Mouse (Mus musculus) heart, adult 2 months (tissue): Measurements from ENCODE around the gene Krtap10-4. TPM values are rescaled to one million over a fixed set of nuclear protein-coding genes. Genes with fewer than 3 reads are reported as not detected.
"Not testable (repeated sequence)": the region's sequence is repeated elsewhere in the genome, so short reads cannot be mapped to it uniquely, and the experiment has no call there.

Experiments
- DNase-seq, 2 experiments: peaks; one replicate each; pipeline ENCODE4 v3.0.0; 2021
- H3K27ac ChIP-seq: fragments of 200-600 bp; 2 replicates; pipeline ENCODE4 v1.8.1; 2022
- H3K27me3 ChIP-seq: fragments of 200-500 bp; 2 replicates; pipeline ENCODE4 v1.6.1; 2012; ENCODE audit warnings: mild to moderate bottlenecking, low read length, inconsistent platforms, mixed read lengths; ENCODE audit not compliant: control insufficient read depth, insufficient read depth
- H3K36me3 ChIP-seq: fragments of 200-500 bp; 2 replicates; pipeline ENCODE4 v1.6.1; 2012; ENCODE audit warnings: low read length, inconsistent platforms; ENCODE audit not compliant: control insufficient read depth, insufficient read depth
- H3K4me1 ChIP-seq: fragments of 200-500 bp; 2 replicates; pipeline ENCODE4 v1.6.1; 2011; ENCODE audit warnings: low read length; ENCODE audit not compliant: control insufficient read depth, insufficient read depth
- H3K4me3 ChIP-seq: fragments of 200-600 bp; 2 replicates; pipeline ENCODE4 v1.8.1; 2022
- H3K79me2 ChIP-seq: fragments of 200-500 bp; replicated peaks from 2 replicates; pipeline ENCODE4 v1.6.1; 2012; ENCODE audit warnings: mild to moderate bottlenecking, inconsistent platforms, low read length, moderate library complexity, mixed read lengths; ENCODE audit not compliant: control insufficient read depth, insufficient read depth
- H3K9ac ChIP-seq: fragments of 200-500 bp; 2 replicates; pipeline ENCODE4 v1.6.1; 2012; ENCODE audit warnings: low read depth, mild to moderate bottlenecking, control low read depth, inconsistent platforms, low read length, mixed read lengths
- CTCF ChIP-seq: fragments of 200-600 bp; IDR thresholded peaks from 2 replicates; pipeline ENCODE4 v1.8.1; 2022; ENCODE audit warnings: antibody characterized with exemption, mild to moderate bottlenecking, moderate library complexity
- EP300 ChIP-seq: fragments of 200-500 bp; IDR thresholded peaks from 2 replicates; pipeline ENCODE4 v1.6.1; 2011; ENCODE audit warnings: low read depth, low read length, control low read depth; ENCODE audit not compliant: insufficient read depth
- POLR2A ChIP-seq: fragments of 200-500 bp; IDR thresholded peaks from 2 replicates; pipeline ENCODE4 v1.6.1; 2011; ENCODE audit warnings: mild to moderate bottlenecking, low read depth, low read length, control low read depth; ENCODE audit not compliant: insufficient read depth
- WGBS: fragments of 180-500 bp; shearing (Covaris S2); methylation state at CpG from one replicate; pipeline ENCODE4 v1.1.7; 2018; 5-methylcytosine and 5-hydroxymethylcytosine counted together
- intact Hi-C: fragments of 180-260 bp; cut with DNase I; formaldehyde crosslinking; loops from one replicate; pipeline ENCODE4 v1.15.1; 2025
- polyA plus RNA-seq: library from polyadenylated mRNA; depleted of rRNA; stranded (reverse); fragments of >200 nt; gene quantifications from 2 replicates; pipeline ENCODE4 v1.2.3, GENCODE M21; 2012
- total RNA-seq, 2 experiments: library from RNA; stranded (reverse); gene quantifications; 2 replicates each; pipeline ENCODE4 v1.2.3; 2021

The Krtap10-4 gene
- total and polyA plus RNA-seq, 3 experiments = not detected

DNA sequence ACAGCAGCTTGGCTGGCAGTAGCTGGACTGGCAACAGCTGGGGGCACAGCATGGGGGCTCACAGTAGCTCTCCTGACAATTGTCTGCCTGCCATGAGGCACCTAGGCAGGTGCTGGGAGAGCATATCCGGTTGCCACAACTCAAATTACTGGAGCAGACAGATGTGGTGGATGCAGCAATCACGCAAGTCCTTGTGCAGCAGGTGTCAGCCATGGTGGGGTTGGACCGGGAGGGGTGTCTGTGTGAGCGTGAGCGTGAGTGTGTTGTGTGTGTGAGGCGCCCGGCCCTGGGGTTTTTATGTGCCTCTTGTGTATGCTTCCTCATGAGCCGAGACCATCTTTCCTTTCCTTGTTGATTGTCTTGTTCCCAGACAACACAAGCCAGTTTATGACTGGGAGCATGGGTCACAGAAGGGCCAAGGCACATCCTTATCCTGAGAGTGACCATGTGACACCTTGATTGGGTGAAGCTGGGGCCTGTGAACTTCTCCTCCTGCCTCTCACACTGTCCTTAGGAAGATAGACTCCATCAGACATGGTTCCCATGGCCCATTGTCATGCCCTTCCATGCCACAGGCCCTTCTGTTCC, 27.9 kb downstream of the Krtap10-4 start, which contains the start of gene Gm19668:
TSS of gene Gm19668 (minus strand) at position 213 of the 588 bp plus-strand sequence.
- TF ChIP-seq EP300 = no peak
- no peak for TF ChIP-seq POLR2A
- TF ChIP-seq CTCF = no peak
- Histone ChIP-seq H3K4me3 (no peak within 1 kb of the TSS), H3K9ac (no peak within 1 kb of the TSS), H3K79me2 (no peaks in the 10 kb centered on the region), H3K27me3 (no peaks in the 10 kb centered on the region), H3K4me1 (no peaks in the 10 kb centered on the region), H3K36me3 (no peaks in the 10 kb centered on the region), H3K27ac (no peak within 1 kb of the TSS)
- intact Hi-C loops = loop anchor here (5.0 kb wide), 1 partner anchor 172 kb away; no protein-coding TSS in a partner anchor
- DNase-seq = no peak
- WGBS = 71% methylated on average over 8 of the region's 8 CpGs

DNA sequence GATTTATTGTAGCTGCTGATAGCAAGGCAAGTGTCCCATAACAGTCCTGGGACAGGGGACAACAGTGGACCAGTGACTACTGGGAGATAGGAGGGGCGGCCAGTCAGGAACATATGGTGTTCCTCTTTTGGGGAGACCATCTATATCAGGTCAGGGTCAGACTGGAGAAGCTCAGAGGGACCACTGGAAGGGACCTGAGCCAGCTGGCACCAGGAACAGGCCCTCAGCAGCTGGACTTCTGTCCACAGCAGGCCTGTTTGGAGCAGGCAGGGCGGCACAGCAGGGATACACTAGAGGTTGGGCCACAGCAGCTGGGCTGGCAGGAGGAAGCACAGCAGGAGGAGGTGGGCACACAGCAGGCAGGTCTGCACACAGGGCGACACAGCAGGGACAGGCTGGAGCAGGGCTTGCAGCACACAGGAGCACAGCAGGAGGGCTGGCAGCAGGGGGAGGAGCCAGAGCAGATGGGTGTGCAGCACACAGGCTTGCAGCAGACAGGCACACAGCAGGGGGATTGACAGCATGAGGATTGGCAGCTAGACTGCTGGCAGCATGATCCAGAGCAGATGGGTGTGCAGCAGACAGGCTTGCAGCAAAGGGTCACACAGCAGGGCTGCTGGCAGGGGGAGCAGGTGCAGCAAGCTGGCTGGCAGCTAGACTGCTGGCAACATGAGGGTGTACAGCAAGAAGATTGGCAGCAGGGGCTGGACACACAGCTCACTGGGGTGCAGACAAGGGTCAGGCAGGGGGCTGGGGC, 28.6 kb downstream of the Krtap10-4 start:
- not testable (repeated sequence) for H3K27me3 ChIP-seq, H3K36me3 ChIP-seq, H3K4me3 ChIP-seq, H3K27ac ChIP-seq, DNase-seq, H3K9ac ChIP-seq, H3K79me2 ChIP-seq, H3K4me1 ChIP-seq
- intact Hi-C loops = loop anchor here (5.0 kb wide), 1 partner anchor 171 kb away; no protein-coding TSS in a partner anchor
- 57% methylated on average over 3 of the region's 3 CpGs for WGBS

DNA sequence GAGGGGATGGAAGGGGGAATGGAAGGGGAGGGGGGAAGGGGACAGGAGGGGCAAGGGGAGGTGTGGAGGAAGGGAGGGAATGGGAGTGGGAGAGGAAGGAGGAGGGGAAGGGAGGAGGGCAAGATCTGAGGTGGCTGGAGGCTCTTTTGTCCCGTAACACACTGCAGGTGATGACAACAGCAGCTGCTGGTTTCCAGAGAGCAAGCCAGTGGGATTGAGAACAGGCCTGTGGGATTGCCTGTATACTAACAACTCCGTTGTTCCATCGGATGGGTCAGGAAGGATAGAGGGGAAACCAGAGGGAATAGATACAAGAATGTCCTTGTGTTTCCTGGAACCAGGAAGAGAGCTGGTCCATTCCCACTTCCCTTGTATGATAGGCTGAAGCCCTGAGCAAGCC, 29.2 kb downstream of the Krtap10-4 start:
- Histone ChIP-seq H3K4me3 (no peak overlapping the region), H3K27me3 (no peaks in the 10 kb centered on the region), H3K79me2 (no peaks in the 10 kb centered on the region), H3K4me1 (no peaks in the 10 kb centered on the region; the same call in 1 of the 2 replicates), H3K36me3 (no peaks in the 10 kb centered on the region), H3K27ac (no peak overlapping the region), H3K9ac (no peak overlapping the region)
- TF ChIP-seq POLR2A (no peak), CTCF (no peak), EP300 (no peak)
- intact Hi-C loops = loop anchor here (5.0 kb wide), 1 partner anchor 170 kb away; no protein-coding TSS in a partner anchor
- 8% methylated on average over 3 of the region's 3 CpGs for WGBS
- no peak for DNase-seq

DNA sequence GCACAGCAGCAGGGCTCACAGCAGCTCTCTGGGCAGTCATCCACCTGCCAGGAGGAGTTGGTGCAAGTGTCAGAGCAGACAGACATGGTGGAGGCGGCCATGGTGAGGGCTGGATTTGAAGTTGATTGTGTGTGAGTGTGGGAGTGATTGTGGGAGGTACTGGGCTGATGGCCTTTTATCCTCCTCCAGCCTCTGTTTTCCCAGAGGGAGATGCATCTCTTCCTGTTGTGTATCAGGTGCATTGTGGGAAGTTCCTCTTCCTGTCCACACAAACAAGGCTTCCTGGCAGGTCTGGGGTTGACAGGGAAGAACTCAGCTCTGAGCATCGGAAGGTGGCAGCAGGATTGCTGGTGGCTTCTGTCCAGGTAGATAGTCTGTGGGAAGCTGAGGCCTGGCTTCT, 31.9 kb downstream of the Krtap10-4 start, which contains the start of gene Gm9639:
TSS of gene Gm9639 (minus strand) at position 101 of the 400 bp plus-strand sequence.
- no peaks in the 10 kb centered on the region for H3K36me3 ChIP-seq
- 48% methylated on average over 2 of the region's 2 CpGs for WGBS
- no peak for DNase-seq
- intact Hi-C loops = loop anchor here (5.0 kb wide), 1 partner anchor 168 kb away; no protein-coding TSS in a partner anchor
- no peak within 1 kb of the TSS for H3K4me3 ChIP-seq
- no peaks in the 10 kb centered on the region for H3K79me2 ChIP-seq
- TF ChIP-seq EP300 (no peak), POLR2A (no peak), CTCF (no peak)
- no peaks in the 10 kb centered on the region; the same call in 1 of the 2 replicates for H3K4me1 ChIP-seq
- H3K27ac ChIP-seq = no peak within 1 kb of the TSS
- H3K27me3 ChIP-seq = no peaks in the 10 kb centered on the region
- no peak within 1 kb of the TSS for H3K9ac ChIP-seq

DNA sequence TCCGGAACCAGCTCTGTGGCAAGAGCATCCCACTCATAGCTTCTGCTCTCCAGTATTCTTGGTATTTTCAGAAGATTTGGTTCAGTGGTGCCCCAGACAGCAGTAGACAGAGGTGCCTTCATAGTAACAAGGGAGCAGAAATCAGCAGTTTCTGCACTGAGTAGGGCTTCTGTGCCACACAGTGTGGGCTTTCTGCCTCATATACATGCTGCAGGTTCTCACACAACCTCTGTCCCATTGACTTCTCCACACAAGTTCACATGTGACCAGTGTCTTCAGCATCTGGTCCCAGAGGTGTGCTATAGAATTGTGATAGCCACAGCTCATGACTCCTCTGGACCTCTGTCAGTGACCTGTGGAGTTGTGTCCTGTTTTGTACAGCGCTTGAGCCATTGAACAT, 38.3 kb downstream of the Krtap10-4 start:
- Histone ChIP-seq H3K36me3 (no peaks in the 10 kb centered on the region), H3K4me1 (no peaks in the 10 kb centered on the region; the same call in 1 of the 2 replicates), H3K27ac (no peak overlapping the region), H3K4me3 (no peak overlapping the region), H3K79me2 (no peaks in the 10 kb centered on the region), H3K27me3 (no peaks in the 10 kb centered on the region), H3K9ac (no peak overlapping the region)
- no peak for DNase-seq
- intact Hi-C loops = no loop called here
- no peak for TF ChIP-seq EP300
- TF ChIP-seq POLR2A = no peak
- TF ChIP-seq CTCF = no peak
- 68% methylated on average over 2 of the region's 2 CpGs for WGBS

DNA sequence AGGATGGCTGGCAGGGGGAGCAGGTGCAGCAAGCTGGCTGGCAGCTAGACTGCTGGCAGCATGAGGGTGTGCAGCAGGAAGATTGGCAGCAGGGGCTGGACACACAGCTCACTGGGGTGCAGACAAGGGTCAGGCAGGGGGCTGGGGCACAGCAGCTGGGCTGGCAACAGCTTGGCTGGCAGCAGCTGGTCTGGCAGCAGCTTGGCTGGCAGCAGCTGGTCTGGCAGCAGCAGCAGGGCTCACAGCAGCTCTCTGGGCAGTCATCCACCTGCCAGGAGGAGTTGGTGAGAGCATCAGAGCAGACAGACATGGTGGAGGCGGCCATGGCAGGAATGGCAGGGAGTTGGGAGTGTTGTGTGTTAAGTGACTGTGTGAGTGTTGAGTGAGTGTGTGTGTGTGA, 39.0 kb downstream of the Krtap10-4 start, which contains the start of gene Gm7137:
TSS of gene Gm7137 (minus strand) at position 325 of the 400 bp plus-strand sequence.
- intact Hi-C loops, H3K79me2 ChIP-seq, H3K4me1 ChIP-seq, H3K9ac ChIP-seq, H3K4me3 ChIP-seq, H3K27me3 ChIP-seq, H3K36me3 ChIP-seq, H3K27ac ChIP-seq: not testable (repeated sequence)
- 45% methylated on average over 1 of the region's 1 CpGs for WGBS
- DNase-seq = peak; percentile 29 to 56

DNA sequence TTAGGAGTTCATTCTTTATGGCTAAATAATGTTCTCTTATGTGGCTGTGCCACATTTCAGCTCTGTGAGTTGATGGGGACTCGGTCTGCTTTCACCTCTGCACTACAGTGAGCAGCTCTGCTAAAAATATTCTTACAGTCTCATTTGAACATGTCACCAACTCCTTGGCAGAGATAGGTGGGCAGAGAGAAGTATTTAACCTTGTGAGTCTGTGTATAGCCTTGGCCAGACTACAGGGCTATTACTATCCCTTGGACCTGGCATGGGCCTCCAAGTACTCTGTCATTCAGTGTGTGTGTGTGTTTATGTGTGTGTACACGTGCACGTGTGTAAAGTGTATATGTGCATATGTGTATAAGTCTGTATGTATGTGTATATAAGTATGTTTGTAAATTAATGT, 43.5 kb downstream of the Krtap10-4 start:
- H3K27ac ChIP-seq, DNase-seq, intact Hi-C loops, H3K36me3 ChIP-seq, H3K4me3 ChIP-seq, H3K79me2 ChIP-seq, H3K4me1 ChIP-seq, H3K27me3 ChIP-seq, H3K9ac ChIP-seq: not testable (repeated sequence)
- 72% methylated on average over 3 of the region's 3 CpGs for WGBS

DNA sequence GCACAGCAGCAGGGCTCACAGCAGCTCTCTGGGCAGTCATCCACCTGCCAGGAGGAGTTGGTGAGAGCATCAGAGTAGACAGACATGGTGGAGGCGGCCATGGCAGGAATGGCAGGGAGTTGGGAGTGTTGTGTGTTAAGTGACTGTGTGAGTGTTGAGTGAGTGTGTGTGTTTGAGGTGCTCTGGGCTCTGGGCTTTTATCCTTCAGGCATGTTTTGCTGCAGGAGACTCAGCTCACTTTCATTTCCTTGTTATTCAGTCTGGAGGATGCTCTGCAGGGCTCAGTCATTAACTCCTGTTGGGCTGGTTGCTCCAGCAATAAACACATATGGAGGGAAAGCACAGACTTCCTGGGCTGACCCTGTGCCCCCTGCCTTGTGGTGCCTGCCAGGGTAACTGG, 44.5 kb downstream of the Krtap10-4 start, which contains the start of gene Gm3250:
TSS of gene Gm3250 (minus strand) at position 101 of the 400 bp plus-strand sequence.
- DNase-seq, intact Hi-C loops: not testable (repeated sequence)

More for the DNA sequence above, 44.5 kb downstream of the Krtap10-4 start, which contains the start of gene Gm3250:
- H3K9ac ChIP-seq, H3K4me3 ChIP-seq, H3K4me1 ChIP-seq, H3K27me3 ChIP-seq, H3K79me2 ChIP-seq, H3K27ac ChIP-seq, H3K36me3 ChIP-seq: not testable (repeated sequence)
- 57% methylated on average over 1 of the region's 1 CpGs for WGBS
